Mouse (Mus musculus): ENCODE data around the gene Rbm4b. TPM values are rescaled to one million over a fixed set of nuclear protein-coding genes. Genes with fewer than 3 reads are reported as not detected.
"Not testable (repeated sequence)": the region's sequence is repeated elsewhere in the genome, so short reads cannot be mapped to it uniquely, and the experiment has no call there.

Rbm4b gene
- polyA plus RNA-seq, 1 experiment from 2014 or later = 36.1 TPM

DNA sequence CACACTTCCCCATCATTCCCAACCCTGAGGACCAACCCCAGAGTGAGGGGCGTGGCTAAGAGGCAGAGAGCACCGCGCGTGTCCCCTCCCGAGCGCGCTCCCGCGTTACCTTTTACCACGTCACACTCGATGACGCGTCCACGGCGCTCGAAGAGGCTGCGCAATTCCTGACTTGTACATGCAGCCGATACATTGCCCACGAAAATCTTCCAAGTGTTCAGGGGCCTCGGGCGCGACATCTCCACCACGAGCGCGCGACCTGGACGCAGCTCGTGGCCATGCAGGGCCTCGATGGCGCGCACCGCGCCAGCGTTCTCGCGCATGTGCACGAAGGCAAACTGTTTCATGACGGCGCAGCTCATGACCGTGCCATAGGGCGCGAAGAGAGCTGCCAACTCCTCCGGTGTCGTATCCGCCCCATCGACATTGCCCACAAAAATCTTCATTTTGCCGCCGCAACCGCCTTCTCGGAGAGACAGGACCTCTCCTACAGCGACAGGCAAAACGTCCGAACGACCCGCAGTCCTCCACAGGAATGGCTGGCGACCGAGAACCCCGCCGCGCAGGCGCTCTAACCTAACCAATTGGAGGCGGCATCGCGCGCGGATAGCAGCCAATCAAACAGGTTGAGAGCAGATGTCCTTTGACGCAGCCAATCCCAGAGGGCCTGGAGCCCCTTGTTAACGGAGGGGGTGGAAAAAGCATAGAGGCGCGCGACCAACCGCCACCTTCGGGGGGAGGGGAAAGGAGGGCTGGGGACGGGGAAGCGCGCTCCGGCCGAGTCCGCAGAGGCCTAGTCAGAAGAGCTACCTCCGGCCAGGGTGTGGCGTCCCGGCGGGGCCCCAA is 55.0 kb downstream of the Rbm4b start, which contains the start of the genes Gm21992 and Rbm14:
TSS of gene Gm21992 (minus strand) at position 550 of the 846 bp plus-strand sequence.
TSS of gene Rbm14 (minus strand) at position 572 of the 846 bp plus-strand sequence.
- H3K27me3 ChIP-seq (replicated peaks) = no peaks in the 10 kb centered on the region
- peak; percentile 94 for ATAC-seq (ENCODE audit: extremely low read depth, insufficient number of reproducible peaks, low FRiP score, low TSS enrichment)
- 0 out of 2 replicates have a peak, but pooled peaks cover 10% of the 10 kb centered on the region for H3K36me3 ChIP-seq
- under 1% methylated on average over 83 of the region's 83 CpGs for WGBS
- H3K4me1 ChIP-seq = peaks cover 33% of the 10 kb centered on the region
- H3K9me3 ChIP-seq = no peaks in the 10 kb centered on the region
- peak within 1 kb of the TSS; percentile 94 for H3K4me3 ChIP-seq
- H3K27ac ChIP-seq (replicated peaks) = peak within 1 kb of the TSS; percentile 96
- H3K4me2 ChIP-seq = peak within 1 kb of the TSS; percentile 96
- peak within 1 kb of the TSS; percentile 93 for H3K9ac ChIP-seq

DNA sequence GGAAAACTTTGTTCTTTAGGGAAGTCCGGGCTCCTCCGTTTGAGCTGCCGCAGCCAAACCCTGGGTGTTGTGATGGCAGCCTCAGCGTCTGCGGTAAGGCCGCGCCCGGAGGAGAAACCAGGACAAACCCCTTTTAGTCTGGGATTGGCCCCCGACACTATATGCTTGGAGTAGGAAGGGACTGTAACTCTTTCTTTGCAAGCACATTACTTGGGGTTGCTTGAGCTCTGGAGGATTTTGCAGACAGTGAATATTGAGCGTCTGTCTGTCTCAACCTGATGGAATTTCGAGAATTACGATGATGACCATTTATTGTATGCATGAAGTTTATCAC is 55.6 kb downstream of the Rbm4b start:
- H3K27ac ChIP-seq (replicated peaks) = peak overlapping the region; percentile 96
- H3K9me3 ChIP-seq = no peaks in the 10 kb centered on the region
- peak overlapping the region; percentile 96 for H3K4me2 ChIP-seq
- 5% methylated on average over 12 of the region's 12 CpGs for WGBS
- H3K4me1 ChIP-seq = peaks cover 28% of the 10 kb centered on the region
- H3K36me3 ChIP-seq = 0 out of 2 replicates have a peak, but pooled peaks cover 5% of the 10 kb centered on the region
- H3K4me3 ChIP-seq = peak overlapping the region; percentile 94
- no peaks in the 10 kb centered on the region for H3K27me3 ChIP-seq (replicated peaks)
- H3K9ac ChIP-seq = peak overlapping the region; percentile 90
- ATAC-seq (ENCODE audit: extremely low read depth, insufficient number of reproducible peaks, low FRiP score, low TSS enrichment) = no peak

- 70% methylated on average over 8 of the region's 8 CpGs for WGBS
- peaks cover 28% of the 10 kb centered on the region for H3K4me1 ChIP-seq
- peak overlapping the region; percentile 90 for H3K9ac ChIP-seq
- H3K36me3 ChIP-seq; H3K27me3 ChIP-seq (replicated peaks); ATAC-seq (ENCODE audit: extremely low read depth, insufficient number of reproducible peaks, low FRiP score, low TSS enrichment); H3K9me3 ChIP-seq: not testable (repeated sequence)
- peak overlapping the region; percentile 96 for H3K27ac ChIP-seq (replicated peaks)
- peak overlapping the region; percentile 94 for H3K4me3 ChIP-seq
- H3K4me2 ChIP-seq = peak overlapping the region; percentile 96
Observed at GRCm38 (mm10) chr19:4812334-4812949, 56.1 kb downstream of the Rbm4b start.

DNA sequence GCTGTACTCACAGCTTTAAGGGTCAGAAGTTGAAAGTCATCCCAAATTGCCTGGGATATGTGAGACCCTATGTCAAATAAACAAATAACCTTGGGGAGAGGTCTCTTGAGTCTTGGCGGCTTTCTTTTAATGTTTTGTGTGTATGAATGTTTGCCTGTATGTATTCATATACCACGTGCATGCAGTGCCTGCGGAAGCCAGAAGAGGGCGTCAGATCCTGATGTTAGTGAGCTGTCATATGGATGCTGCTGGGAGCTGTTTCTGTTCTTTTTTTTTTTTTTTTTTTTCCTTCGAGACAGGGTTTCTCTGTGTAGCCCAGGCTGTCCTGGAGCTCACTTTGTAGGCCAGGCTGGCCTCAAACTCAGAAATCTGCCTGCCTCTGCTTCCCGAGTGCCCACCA is 56.7 kb downstream of the Rbm4b start:
- H3K9me3 ChIP-seq = no peaks in the 10 kb centered on the region
- no peak overlapping the region for H3K4me3 ChIP-seq
- H3K4me2 ChIP-seq = no peak overlapping the region
- no peak for ATAC-seq (ENCODE audit: extremely low read depth, insufficient number of reproducible peaks, low FRiP score, low TSS enrichment)
- peaks cover 23% of the 10 kb centered on the region for H3K4me1 ChIP-seq
- H3K27ac ChIP-seq (replicated peaks) = no peak overlapping the region
- no peaks in the 10 kb centered on the region for H3K27me3 ChIP-seq (replicated peaks)
- H3K36me3 ChIP-seq = no peaks in the 10 kb centered on the region
- 73% methylated on average over 6 of the region's 6 CpGs for WGBS
- H3K9ac ChIP-seq = no peak overlapping the region

Other genes starting within 250 kb of the Rbm4b start
- gene Pcx, start 246.0 kb upstream of the Rbm4b start, polyA plus RNA-seq (2015; fragmentation: Nextera tagmentation; extraction: Ambion mirVana) = 11.6 and 13.1 TPM in 2 replicates
- gene Lrfn4, start 140.8 kb upstream of the Rbm4b start, polyA plus RNA-seq (2015; fragmentation: Nextera tagmentation; extraction: Ambion mirVana) = 3.2 and 3.8 TPM in 2 replicates
- gene Rce1, start 130.9 kb upstream of the Rbm4b start, polyA plus RNA-seq (2015; fragmentation: Nextera tagmentation; extraction: Ambion mirVana) = 37.7 and 41.2 TPM in 2 replicates
- gene Gm960, start 57.8 kb upstream of the Rbm4b start, polyA plus RNA-seq (2015; fragmentation: Nextera tagmentation; extraction: Ambion mirVana) = 1.4 and 1.6 TPM in 2 replicates
- 0.16 and 0.33 TPM in 2 replicates for gene Sptbn2, start 45.3 kb upstream of the Rbm4b start, polyA plus RNA-seq (2015; fragmentation: Nextera tagmentation; extraction: Ambion mirVana)
- 45.5 and 50.8 TPM in 2 replicates for gene Rbm4, start 37.4 kb downstream of the Rbm4b start, polyA plus RNA-seq (2015; fragmentation: Nextera tagmentation; extraction: Ambion mirVana)
- 21.5 and 26.8 TPM in 2 replicates for gene Gm21992, start 55.1 kb downstream of the Rbm4b start, polyA plus RNA-seq (2015; fragmentation: Nextera tagmentation; extraction: Ambion mirVana)
- 48.4 and 48.6 TPM in 2 replicates for gene Rbm14, start 55.1 kb downstream of the Rbm4b start, polyA plus RNA-seq (2015; fragmentation: Nextera tagmentation; extraction: Ambion mirVana)
- gene Ccs, start 82.8 kb downstream of the Rbm4b start, polyA plus RNA-seq (2015; fragmentation: Nextera tagmentation; extraction: Ambion mirVana) = 40.7 and 44.1 TPM in 2 replicates
- gene Ccdc87, start 82.9 kb downstream of the Rbm4b start, polyA plus RNA-seq (2015; fragmentation: Nextera tagmentation; extraction: Ambion mirVana) = 0.04 TPM in 1 of 2 replicates, not detected in the other
- gene Ctsf, start 98.6 kb downstream of the Rbm4b start, polyA plus RNA-seq (2015; fragmentation: Nextera tagmentation; extraction: Ambion mirVana) = 40.5 and 42.2 TPM in 2 replicates
- 2.8 and 3.9 TPM in 2 replicates for gene Actn3, start 121.4 kb downstream of the Rbm4b start, polyA plus RNA-seq (2015; fragmentation: Nextera tagmentation; extraction: Ambion mirVana)
- gene Zdhhc24, start 122.2 kb downstream of the Rbm4b start, polyA plus RNA-seq (2015; fragmentation: Nextera tagmentation; extraction: Ambion mirVana) = 8.4 and 8.6 TPM in 2 replicates
- 2.2 and 2.5 TPM in 2 replicates for gene Bbs1, start 150.1 kb downstream of the Rbm4b start, polyA plus RNA-seq (2015; fragmentation: Nextera tagmentation; extraction: Ambion mirVana)
- gene Dpp3, start 171.8 kb downstream of the Rbm4b start, polyA plus RNA-seq (2015; fragmentation: Nextera tagmentation; extraction: Ambion mirVana) = 84.6 and 84.7 TPM in 2 replicates
- gene Peli3, start 186.6 kb downstream of the Rbm4b start, polyA plus RNA-seq (2015; fragmentation: Nextera tagmentation; extraction: Ambion mirVana) = 0.99 and 1.0 TPM in 2 replicates
- gene Mrpl11, start 205.7 kb downstream of the Rbm4b start, polyA plus RNA-seq (2015; fragmentation: Nextera tagmentation; extraction: Ambion mirVana) = 85.2 and 101 TPM in 2 replicates
- gene Npas4, start 233.8 kb downstream of the Rbm4b start, polyA plus RNA-seq (2015; fragmentation: Nextera tagmentation; extraction: Ambion mirVana) = 0.09 TPM in 2 replicates